Mouse (Mus musculus) C2C12 (cell line): ENCODE results near the gene Anapc5.

ENCODE experiments used
- MYOD1 ChIP-seq: IDR thresholded peaks from one replicate; pipeline ENCODE4 v1.6.1; 2011; ENCODE audit warnings: low read depth; ENCODE audit not compliant: control insufficient read depth, insufficient read length
- USF1 ChIP-seq: IDR thresholded peaks from one replicate; pipeline ENCODE4 v1.6.1; 2011; ENCODE audit warnings: low read depth, mild to moderate bottlenecking, control low read depth, moderate library complexity

DNA sequence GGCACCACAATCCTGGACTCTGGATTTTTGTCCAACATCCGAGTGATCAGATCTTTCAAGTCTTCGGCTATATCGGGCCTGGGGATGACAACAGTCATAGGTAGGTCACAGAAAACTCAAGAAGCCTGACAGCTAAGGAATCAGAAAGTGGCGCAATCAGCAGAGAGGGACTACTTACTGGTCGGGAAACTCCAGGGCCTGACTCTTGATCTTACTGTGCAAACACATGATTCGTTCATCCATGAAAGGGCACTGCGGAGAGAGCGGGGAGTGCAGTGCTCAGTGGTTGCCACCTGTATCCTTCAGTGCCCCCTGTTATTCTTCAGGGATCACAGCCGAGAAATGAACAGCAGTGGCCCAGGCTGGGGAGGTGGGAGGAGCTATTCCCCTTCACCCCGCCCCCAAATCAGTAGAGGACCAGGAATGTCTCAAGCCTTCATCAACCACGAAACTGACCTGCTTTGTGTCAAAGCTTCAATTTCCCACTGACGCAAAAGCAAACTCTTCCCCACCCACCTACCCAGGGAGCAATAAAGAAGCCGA lies 77.2 kb downstream of the Anapc5 start:
- TF ChIP-seq MYOD1 (no peak), USF1 (no peak)
